Mouse (Mus musculus): ENCODE measurements at regions not wholly inside any gene's neighbourhood (a gene's known extent, or its start where the extent isn't known, plus 50 kb on each side); places are given as distances from the start of the nearest gene placed in this dataset.

- no peak for DNase-seq (ENCODE audit: low spot score in 2 of 2)
These were observed 234.3 kb upstream of the Rnaseh2b start for GRCm38 (mm10) chr14:62058100-62058499.

GRCm38 (mm10) chr14:62071140-62071539, 221.2 kb upstream of the Rnaseh2b start:
- no peak for DNase-seq (ENCODE audit: low spot score in 2 of 2)

- no peak for DNase-seq (ENCODE audit: low spot score in 2 of 2)
These were observed 208.3 kb upstream of the Rnaseh2b start for GRCm38 (mm10) chr14:62084047-62084446.

- no peak for DNase-seq (ENCODE audit: low spot score in 2 of 2)
These were observed 204.2 kb upstream of the Rnaseh2b start for GRCm38 (mm10) chr14:62088174-62088573.

- no peak for DNase-seq (ENCODE audit: low spot score in 2 of 2)
These were observed 174.9 kb upstream of the Rnaseh2b start for GRCm38 (mm10) chr14:62117532-62117931.

GRCm38 (mm10) chr14:62118542-62118953, 173.8 kb upstream of the Rnaseh2b start:
- DNase-seq (ENCODE audit: low spot score in 2 of 2): no peak

- no peak for DNase-seq (ENCODE audit: low spot score in 2 of 2)
These were observed 163.5 kb upstream of the Rnaseh2b start for GRCm38 (mm10) chr14:62128918-62129317.

GRCm38 (mm10) chr14:62132353-62132816, 160.0 kb upstream of the Rnaseh2b start:
- no peak for DNase-seq (ENCODE audit: low spot score in 2 of 2)

GRCm38 (mm10) chr14:62137981-62138380, 154.4 kb upstream of the Rnaseh2b start:
- DNase-seq (ENCODE audit: low spot score in 2 of 2): no peak

- DNase-seq (ENCODE audit: low spot score in 2 of 2): no peak
These were observed 147.9 kb upstream of the Rnaseh2b start for GRCm38 (mm10) chr14:62144385-62145030.

- DNase-seq (ENCODE audit: low spot score in 2 of 2): no peak
These were observed 135.2 kb upstream of the Rnaseh2b start for GRCm38 (mm10) chr14:62157038-62157716.

- no peak for DNase-seq (ENCODE audit: low spot score in 2 of 2)
These were observed 132.7 kb upstream of the Rnaseh2b start for GRCm38 (mm10) chr14:62159690-62160089.

- DNase-seq (ENCODE audit: low spot score in 2 of 2): no peak
These were observed 129.1 kb upstream of the Rnaseh2b start for GRCm38 (mm10) chr14:62163120-62163796.

- DNase-seq (ENCODE audit: low spot score in 2 of 2): no peak
These were observed 127.5 kb upstream of the Rnaseh2b start for GRCm38 (mm10) chr14:62164918-62165317.

- DNase-seq (ENCODE audit: low spot score in 2 of 2): no peak
These were observed 126.4 kb upstream of the Rnaseh2b start for GRCm38 (mm10) chr14:62166006-62166405.

- DNase-seq (ENCODE audit: low spot score in 2 of 2): no peak
These were observed 125.8 kb upstream of the Rnaseh2b start for GRCm38 (mm10) chr14:62166596-62166995.

GRCm38 (mm10) chr14:62167090-62167489, 125.3 kb upstream of the Rnaseh2b start:
- DNase-seq (ENCODE audit: low spot score in 2 of 2): peak; percentile 14 to 22

- DNase-seq (ENCODE audit: low spot score in 2 of 2): no peak
These were observed 123.7 kb upstream of the Rnaseh2b start for GRCm38 (mm10) chr14:62168711-62169110.

- DNase-seq (ENCODE audit: low spot score in 2 of 2): no peak
These were observed 122.0 kb upstream of the Rnaseh2b start for GRCm38 (mm10) chr14:62170385-62170784.

- no peak for DNase-seq (ENCODE audit: low spot score in 2 of 2)
These were observed 120.9 kb upstream of the Rnaseh2b start for GRCm38 (mm10) chr14:62171256-62172047.

GRCm38 (mm10) chr14:62173835-62174530, 118.4 kb upstream of the Rnaseh2b start:
- DNase-seq (ENCODE audit: low spot score in 2 of 2): no peak
